Mouse (Mus musculus) midbrain, postnatal 0 days (tissue): Measurements from ENCODE around the gene 4933427D14Rik. TPM values are rescaled to one million over a fixed set of nuclear protein-coding genes. Genes with fewer than 3 reads are reported as not detected.
A peak's percentile ranks its signal among the peaks of the same experiment; 100 is the strongest.

Source experiments
- ATAC-seq: fragments of 200-750 bp; cut with Nextera tagmentation; 2 replicates; pipeline ENCODE4 v1.8.0; 2017; ENCODE audit warnings: moderate number of reproducible peaks, mild to moderate bottlenecking, moderate TSS enrichment, moderate library complexity; ENCODE audit not compliant: low FRiP score
- DNase-seq: peaks from one replicate; pipeline ENCODE4 v3.0.0-alpha.2; 2015; ENCODE audit warnings: low spot score
- H3K27ac ChIP-seq: fragments of 300-500 bp; sonication (generic); 2 replicates; pipeline ENCODE4 v1.5.1; 2014; ENCODE audit warnings: low read depth, mild to moderate bottlenecking, low read length, mixed read lengths
- H3K27me3 ChIP-seq: fragments of 300-500 bp; sonication (generic); 2 replicates; pipeline ENCODE4 v1.6.1; 2014; ENCODE audit warnings: low read length, control low read depth, mixed read lengths; ENCODE audit not compliant: insufficient read depth
- H3K36me3 ChIP-seq: fragments of 300-500 bp; sonication (generic); 2 replicates; pipeline ENCODE4 v1.6.1; 2014; ENCODE audit warnings: low read length, control low read depth, mixed read lengths; ENCODE audit not compliant: insufficient read depth
- H3K4me1 ChIP-seq: fragments of 300-500 bp; sonication (generic); 2 replicates; pipeline ENCODE4 v1.6.1; 2014; ENCODE audit warnings: mild to moderate bottlenecking, control low read depth, antibody characterized with exemption, low read length, mixed read lengths; ENCODE audit not compliant: insufficient read depth
- H3K4me2 ChIP-seq: fragments of 300-500 bp; sonication (generic); 2 replicates; pipeline ENCODE4 v1.6.1; 2014; ENCODE audit warnings: low read depth, mild to moderate bottlenecking, low read length, mixed read lengths; ENCODE audit not compliant: poor library complexity, severe bottlenecking
- H3K4me3 ChIP-seq: fragments of 300-500 bp; sonication (generic); 2 replicates; pipeline ENCODE4 v1.5.1; 2014; ENCODE audit warnings: low read depth, mild to moderate bottlenecking, low read length, moderate library complexity
- H3K9ac ChIP-seq: fragments of 300-500 bp; sonication (generic); replicated peaks from 2 replicates; pipeline ENCODE4 v1.6.1; 2014; ENCODE audit warnings: mild to moderate bottlenecking, low read length, moderate library complexity, mixed read lengths; ENCODE audit not compliant: poor library complexity, severe bottlenecking
- H3K9me3 ChIP-seq: fragments of 300-500 bp; sonication (generic); 2 replicates; pipeline ENCODE4 v1.6.1; 2016; ENCODE audit warnings: low read length, control low read depth
- CTCF ChIP-seq: IDR thresholded peaks from 2 replicates; pipeline ENCODE4 v1.5.1; 2016; ENCODE audit warnings: antibody characterized with exemption, mild to moderate bottlenecking
- WGBS: fragments of 180-500 bp; shearing (Covaris S2); extraction: QIAGEN DNeasy Blood & Tissue Kit; methylation state at CpG from one replicate; pipeline ENCODE4 v1.1.7; 2014; 5-methylcytosine and 5-hydroxymethylcytosine counted together
- polyA plus RNA-seq: library from polyadenylated mRNA; unstranded; fragments of >200 nt; fragmentation: Nextera tagmentation; extraction: Ambion mirVana; gene quantifications from 2 replicates; pipeline ENCODE4 v1.2.1, GENCODE M21; 2015
- total RNA-seq: library from RNA; depleted of rRNA; stranded (reverse); fragments of >200 nt; gene quantifications from 2 replicates; pipeline ENCODE4 v1.2.3, GENCODE M21; 2014

4933427D14Rik gene
- total and polyA plus RNA-seq, 2 experiments from 2014 or later: 16.6 to 20.6 TPM

- H3K9ac ChIP-seq: no peak overlapping the region
Measured at GRCm38 (mm10) chr11:72130021-72130420, 77.2 kb downstream of the 4933427D14Rik start.

GRCm38 (mm10) chr11:72129032-72129894 lies 78.0 kb downstream of the 4933427D14Rik start:
- DNase-seq (no peak), ATAC-seq (no peak)
- no peak overlapping the region; the same call in 1 of the 2 replicates for H3K9ac ChIP-seq
- 71% methylated on average over 8 of the region's 8 CpGs for WGBS
- H3K27me3 ChIP-seq: no peaks in the 10 kb centered on the region
- H3K9me3 ChIP-seq: no peaks in the 10 kb centered on the region
- H3K4me1 ChIP-seq: peaks cover 15% of the 10 kb centered on the region
- no peak overlapping the region for H3K4me3 ChIP-seq
- H3K36me3 ChIP-seq: peaks cover 2% of the 10 kb centered on the region; the same call in 1 of the 2 replicates
- no peak for TF ChIP-seq CTCF
- no peak overlapping the region for H3K27ac ChIP-seq
- no peak overlapping the region for H3K4me2 ChIP-seq

More at GRCm38 (mm10) chr11:72130021-72130420, 77.2 kb downstream of the 4933427D14Rik start:
- no peak overlapping the region for H3K4me3 ChIP-seq
- H3K36me3 ChIP-seq: peaks cover 2% of the 10 kb centered on the region; the same call in 1 of the 2 replicates
- TF ChIP-seq CTCF: no peak
- no peak overlapping the region for H3K27ac ChIP-seq
- no peaks in the 10 kb centered on the region for H3K27me3 ChIP-seq
- DNase-seq (no peak), ATAC-seq (no peak)
- no peaks in the 10 kb centered on the region for H3K9me3 ChIP-seq
- H3K4me2 ChIP-seq: 0 out of 2 replicates have a peak overlapping the region, but pooled peaks have one; percentile 4
- peaks cover 20% of the 10 kb centered on the region for H3K4me1 ChIP-seq
- WGBS: 14% methylated on average over 11 of the region's 11 CpGs

GRCm38 (mm10) chr11:72127450-72128189 lies 79.6 kb downstream of the 4933427D14Rik start:
- ATAC-seq: no peak
- Histone ChIP-seq H3K4me1 (peaks cover 15% of the 10 kb centered on the region), H3K4me3 (no peak overlapping the region), H3K27me3 (no peaks in the 10 kb centered on the region), H3K27ac (no peak overlapping the region), H3K4me2 (no peak overlapping the region), H3K9me3 (no peaks in the 10 kb centered on the region), H3K36me3 (peaks cover 2% of the 10 kb centered on the region; the same call in 1 of the 2 replicates), H3K9ac (no peak overlapping the region)
- no peak for DNase-seq
- TF ChIP-seq CTCF: no peak
- 64% methylated on average over 5 of the region's 5 CpGs for WGBS

- H3K36me3 ChIP-seq: no peaks in the 10 kb centered on the region
- 84% methylated on average over 3 of the region's 3 CpGs for WGBS
- no peak for TF ChIP-seq CTCF
- no peak overlapping the region for H3K4me2 ChIP-seq
- H3K4me1 ChIP-seq: peaks cover 15% of the 10 kb centered on the region
- ATAC-seq (no peak), DNase-seq (no peak)
- no peak overlapping the region for H3K9ac ChIP-seq
- no peak overlapping the region for H3K27ac ChIP-seq
- H3K27me3 ChIP-seq: no peaks in the 10 kb centered on the region
- no peaks in the 10 kb centered on the region for H3K9me3 ChIP-seq
- H3K4me3 ChIP-seq: no peak overlapping the region
Measured at GRCm38 (mm10) chr11:72125781-72126180, 81.5 kb downstream of the 4933427D14Rik start.

- Histone ChIP-seq H3K4me3 (no peak overlapping the region), H3K27ac (no peak overlapping the region), H3K4me2 (no peak overlapping the region), H3K27me3 (no peaks in the 10 kb centered on the region), H3K36me3 (no peaks in the 10 kb centered on the region), H3K9me3 (no peaks in the 10 kb centered on the region), H3K9ac (no peak overlapping the region), H3K4me1 (peaks cover 7% of the 10 kb centered on the region)
- no peak for TF ChIP-seq CTCF
- DNase-seq (no peak), ATAC-seq (no peak)
- 78% methylated on average over 4 of the region's 4 CpGs for WGBS
Measured at GRCm38 (mm10) chr11:72123531-72123930, 83.7 kb downstream of the 4933427D14Rik start.
